Mouse (Mus musculus): ENCODE measurements around the gene Vtn. TPM values are rescaled to one million over a fixed set of nuclear protein-coding genes. Genes with fewer than 3 reads are reported as not detected.

The Vtn gene
- polyA plus RNA-seq, 1 experiment from 2014 or later, result 129 TPM

DNA sequence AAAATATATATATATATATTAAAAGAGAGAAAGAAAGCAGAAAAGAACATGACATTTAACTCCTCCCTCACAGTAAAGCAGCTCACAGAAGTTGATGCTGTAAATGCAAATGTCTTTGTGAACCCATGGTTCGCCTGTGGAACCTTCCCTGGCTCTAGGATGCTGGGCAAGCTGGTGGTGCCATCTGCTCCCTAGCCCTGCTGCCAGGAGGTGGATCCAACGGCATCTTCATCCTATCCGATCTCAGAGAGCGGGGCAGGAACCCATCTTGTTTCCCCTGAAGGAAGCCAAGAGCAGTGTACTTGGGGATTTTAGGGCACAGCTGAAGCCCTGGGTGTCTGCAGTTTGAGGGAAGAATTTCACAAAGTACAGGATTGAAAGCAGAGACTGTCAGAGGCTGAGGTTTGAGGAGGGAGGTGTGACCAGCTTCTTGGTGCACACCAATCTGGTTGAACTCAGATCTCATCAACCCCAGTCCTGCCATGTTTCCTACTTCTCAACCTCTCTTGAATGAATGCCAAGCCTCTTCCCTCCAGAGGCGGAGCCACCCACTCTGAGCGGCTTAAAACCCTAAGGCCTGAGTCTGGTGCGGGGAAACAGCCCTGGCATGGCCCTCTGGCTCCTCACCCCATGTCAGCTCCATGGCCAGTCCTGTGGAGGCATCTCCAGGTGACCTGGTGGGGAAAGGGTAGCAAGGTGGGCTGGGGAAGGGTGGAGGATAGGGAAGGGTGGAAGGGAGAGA is 4.2 kb downstream of the Vtn start, which contains the start of gene Sebox:
Sebox (plus strand) TSS at position 539 of the 742 bp plus-strand sequence.
- peaks cover 4% of the 10 kb centered on the region; the same call in 1 of the 2 replicates for H3K36me3 ChIP-seq (ENCODE audit: control insufficient read depth, insufficient read depth, low read length)
- H3K9me3 ChIP-seq (ENCODE audit: control insufficient read depth, low read length), result no peaks in the 10 kb centered on the region
- 71% methylated on average over 7 of the region's 7 CpGs for WGBS
- H3K4me2 ChIP-seq (replicated peaks; ENCODE audit: low read depth, low read length), result no peak within 1 kb of the TSS
- ATAC-seq (ENCODE audit: low FRiP score) (no peak), DNase-seq (ENCODE audit: low spot score) (no peak)
- H3K4me3 ChIP-seq (ENCODE audit: low read depth, low read length), result no peak within 1 kb of the TSS
- no peaks in the 10 kb centered on the region for H3K27me3 ChIP-seq (ENCODE audit: control insufficient read depth, insufficient read depth, low read length)
- H3K9ac ChIP-seq (ENCODE audit: low read depth, low read length), result no peak within 1 kb of the TSS
- H3K4me1 ChIP-seq (replicated peaks; ENCODE audit: control insufficient read depth, insufficient read depth, low read length), result no peaks in the 10 kb centered on the region
- H3K27ac ChIP-seq (ENCODE audit: low read depth, low read length), result no peak within 1 kb of the TSS

- Histone ChIP-seq H3K4me3 (ENCODE audit: low read depth, low read length) (no peak overlapping the region), H3K27ac (ENCODE audit: low read depth, low read length) (no peak overlapping the region), H3K27me3 (ENCODE audit: control insufficient read depth, insufficient read depth, low read length) (no peaks in the 10 kb centered on the region), H3K4me2 (replicated peaks; ENCODE audit: low read depth, low read length) (no peak overlapping the region), H3K36me3 (ENCODE audit: control insufficient read depth, insufficient read depth, low read length) (peaks cover 7% of the 10 kb centered on the region; the same call in 1 of the 2 replicates), H3K4me1 (replicated peaks; ENCODE audit: control insufficient read depth, insufficient read depth, low read length) (no peaks in the 10 kb centered on the region), H3K9me3 (ENCODE audit: control insufficient read depth, low read length) (no peaks in the 10 kb centered on the region), H3K9ac (ENCODE audit: low read depth, low read length) (no peak overlapping the region)
- WGBS, result 78% methylated on average over 3 of the region's 3 CpGs
- DNase-seq (ENCODE audit: low spot score) (no peak), ATAC-seq (ENCODE audit: low FRiP score) (no peak)
These were observed 6.5 kb downstream of the Vtn start for GRCm38 (mm10) chr11:78505430-78505829.

GRCm38 (mm10) chr11:78509148-78509547 is 10.3 kb downstream of the Vtn start:
- no peak overlapping the region for H3K4me3 ChIP-seq (ENCODE audit: low read depth, low read length)
- H3K27me3 ChIP-seq (ENCODE audit: control insufficient read depth, insufficient read depth, low read length), result no peaks in the 10 kb centered on the region
- peaks cover 7% of the 10 kb centered on the region; the same call in 1 of the 2 replicates for H3K36me3 ChIP-seq (ENCODE audit: control insufficient read depth, insufficient read depth, low read length)
- H3K4me2 ChIP-seq (replicated peaks; ENCODE audit: low read depth, low read length), result no peak overlapping the region
- DNase-seq (ENCODE audit: low spot score) (no peak), ATAC-seq (ENCODE audit: low FRiP score) (no peak)
- H3K4me1 ChIP-seq (replicated peaks; ENCODE audit: control insufficient read depth, insufficient read depth, low read length), result no peaks in the 10 kb centered on the region
- H3K9me3 ChIP-seq (ENCODE audit: control insufficient read depth, low read length), result no peaks in the 10 kb centered on the region
- no peak overlapping the region for H3K27ac ChIP-seq (ENCODE audit: low read depth, low read length)
- WGBS, result 78% methylated on average over 5 of the region's 5 CpGs
- no peak overlapping the region for H3K9ac ChIP-seq (ENCODE audit: low read depth, low read length)

DNA sequence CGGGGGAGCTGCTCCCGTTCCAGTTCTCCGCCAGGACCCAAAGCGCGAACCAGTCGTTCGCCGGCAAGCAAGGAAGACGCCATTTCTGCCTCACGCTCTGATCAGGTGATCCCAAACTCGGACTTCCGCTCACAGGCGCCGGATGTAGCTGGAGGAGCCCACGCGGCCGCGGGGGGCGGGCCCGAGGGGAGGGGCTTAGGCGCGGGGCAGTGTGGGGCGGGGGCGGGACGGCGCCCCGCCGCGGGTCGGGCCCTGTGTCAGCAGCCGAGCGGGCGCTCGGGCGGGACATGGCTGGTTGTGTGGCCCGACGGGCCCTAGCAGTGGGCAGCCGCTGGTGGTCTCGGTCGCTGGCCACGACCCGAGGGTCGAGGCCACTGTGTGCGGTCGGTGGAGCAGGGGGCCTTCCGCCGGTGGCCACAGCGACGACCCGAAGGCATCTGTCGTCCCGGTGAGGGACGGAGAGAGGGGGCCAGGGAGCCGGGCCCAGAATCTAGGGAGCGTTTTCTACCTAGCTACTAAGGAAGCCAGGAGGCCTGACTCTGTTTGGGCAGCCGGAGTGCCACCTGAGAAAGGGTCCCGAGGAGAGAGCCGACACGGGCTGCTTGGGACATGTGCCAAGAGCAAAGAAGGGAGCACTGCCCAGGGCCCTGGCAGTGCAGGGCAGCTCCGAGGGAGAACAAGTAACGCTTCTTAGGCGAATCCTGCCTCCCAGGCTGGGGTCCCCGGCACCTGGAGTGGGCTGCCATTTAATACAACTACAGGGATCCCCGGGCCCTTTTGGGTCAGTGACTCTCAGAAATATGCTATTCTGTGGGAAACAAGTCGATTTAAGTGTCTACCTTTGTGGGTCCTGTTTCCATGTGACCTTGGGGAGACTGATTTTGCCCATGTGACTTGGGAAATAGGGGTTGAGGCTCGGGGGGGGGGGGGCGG is 13.4 kb downstream of the Vtn start, which contains the start of the genes Tmem199 and Poldip2:
Tmem199 (minus strand) TSS at position 148 of the 933 bp plus-strand sequence.
Poldip2 (plus strand) TSS at position 169 of the 933 bp plus-strand sequence.
- no peaks in the 10 kb centered on the region for H3K9me3 ChIP-seq (ENCODE audit: control insufficient read depth, low read length)
- WGBS, result 1% methylated on average over 66 of the region's 67 CpGs

DNA sequence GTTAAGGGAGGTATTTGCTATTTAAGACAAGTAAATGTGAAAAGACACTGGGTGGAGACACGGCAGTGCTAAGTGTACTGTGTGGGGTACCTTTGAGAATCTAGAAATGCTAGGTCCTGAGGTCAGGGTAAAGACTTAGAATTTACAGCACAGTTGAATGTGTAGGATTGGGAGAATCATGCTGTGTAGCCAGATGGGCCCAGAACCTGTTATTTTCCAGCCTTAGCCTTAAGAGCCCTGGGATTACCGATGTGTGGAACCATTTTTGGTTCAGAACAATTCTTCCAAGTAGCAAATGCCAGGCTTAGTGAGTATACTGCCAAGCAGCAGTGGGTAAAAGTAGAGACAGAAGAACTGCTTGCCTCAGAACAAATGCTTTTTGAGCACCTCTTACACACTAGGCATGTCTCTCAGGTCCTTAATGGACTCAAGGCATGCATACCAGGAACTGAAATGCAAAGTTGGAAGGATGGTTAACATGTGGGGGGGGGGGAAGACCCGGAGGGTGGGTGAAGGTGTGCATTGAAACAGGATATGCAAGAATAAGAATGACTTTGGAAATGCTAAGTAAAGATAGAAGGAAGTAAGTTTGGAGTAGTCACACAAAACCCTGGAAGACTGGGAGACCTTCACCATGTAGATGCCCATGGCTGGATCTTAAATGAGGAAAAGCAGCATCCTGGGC is 14.4 kb downstream of the Vtn start:
- 91% methylated on average over 3 of the region's 3 CpGs for WGBS
- Histone ChIP-seq H3K27me3 (ENCODE audit: control insufficient read depth, insufficient read depth, low read length) (no peaks in the 10 kb centered on the region), H3K4me3 (ENCODE audit: low read depth, low read length) (peak overlapping the region; percentile 94; the same call in 1 of the 2 replicates), H3K4me2 (replicated peaks; ENCODE audit: low read depth, low read length) (peak overlapping the region; percentile 89; the same call in 1 of the 2 replicates), H3K4me1 (replicated peaks; ENCODE audit: control insufficient read depth, insufficient read depth, low read length) (no peaks in the 10 kb centered on the region), H3K9ac (ENCODE audit: low read depth, low read length) (peak overlapping the region; percentile 95), H3K36me3 (ENCODE audit: control insufficient read depth, insufficient read depth, low read length) (peaks cover 11% of the 10 kb centered on the region), H3K9me3 (ENCODE audit: control insufficient read depth, low read length) (no peaks in the 10 kb centered on the region), H3K27ac (ENCODE audit: low read depth, low read length) (no peak overlapping the region)
- ATAC-seq (ENCODE audit: low FRiP score), result no peak
- no peak for DNase-seq (ENCODE audit: low spot score)

More for the DNA sequence above, 13.4 kb downstream of the Vtn start, which contains the start of the genes Tmem199 and Poldip2:
- peak within 1 kb of the TSS; percentile 95 for H3K9ac ChIP-seq (ENCODE audit: low read depth, low read length)
- H3K27ac ChIP-seq (ENCODE audit: low read depth, low read length), result peak within 1 kb of the TSS; percentile 74
- H3K4me1 ChIP-seq (replicated peaks; ENCODE audit: control insufficient read depth, insufficient read depth, low read length), result no peaks in the 10 kb centered on the region
- no peaks in the 10 kb centered on the region for H3K27me3 ChIP-seq (ENCODE audit: control insufficient read depth, insufficient read depth, low read length)
- H3K36me3 ChIP-seq (ENCODE audit: control insufficient read depth, insufficient read depth, low read length), result peaks cover 10% of the 10 kb centered on the region
- peak; percentile 95 for ATAC-seq (ENCODE audit: low FRiP score)
- peak; percentile 96 for DNase-seq (ENCODE audit: low spot score)
- peak within 1 kb of the TSS; percentile 94 for H3K4me3 ChIP-seq (ENCODE audit: low read depth, low read length)
- H3K4me2 ChIP-seq (replicated peaks; ENCODE audit: low read depth, low read length), result peak within 1 kb of the TSS; percentile 89

- ATAC-seq (ENCODE audit: low FRiP score) (no peak), DNase-seq (ENCODE audit: low spot score) (no peak)
- Histone ChIP-seq H3K27me3 (ENCODE audit: control insufficient read depth, insufficient read depth, low read length) (no peaks in the 10 kb centered on the region), H3K4me3 (ENCODE audit: low read depth, low read length) (no peak overlapping the region), H3K27ac (ENCODE audit: low read depth, low read length) (no peak overlapping the region), H3K9ac (ENCODE audit: low read depth, low read length) (no peak overlapping the region), H3K9me3 (ENCODE audit: control insufficient read depth, low read length) (no peaks in the 10 kb centered on the region), H3K36me3 (ENCODE audit: control insufficient read depth, insufficient read depth, low read length) (peaks cover 12% of the 10 kb centered on the region; the same call in 1 of the 2 replicates), H3K4me1 (replicated peaks; ENCODE audit: control insufficient read depth, insufficient read depth, low read length) (no peaks in the 10 kb centered on the region), H3K4me2 (replicated peaks; ENCODE audit: low read depth, low read length) (no peak overlapping the region)
- 59% methylated on average over 2 of the region's 2 CpGs for WGBS
These were observed 16.8 kb downstream of the Vtn start for GRCm38 (mm10) chr11:78515549-78516325.

DNA sequence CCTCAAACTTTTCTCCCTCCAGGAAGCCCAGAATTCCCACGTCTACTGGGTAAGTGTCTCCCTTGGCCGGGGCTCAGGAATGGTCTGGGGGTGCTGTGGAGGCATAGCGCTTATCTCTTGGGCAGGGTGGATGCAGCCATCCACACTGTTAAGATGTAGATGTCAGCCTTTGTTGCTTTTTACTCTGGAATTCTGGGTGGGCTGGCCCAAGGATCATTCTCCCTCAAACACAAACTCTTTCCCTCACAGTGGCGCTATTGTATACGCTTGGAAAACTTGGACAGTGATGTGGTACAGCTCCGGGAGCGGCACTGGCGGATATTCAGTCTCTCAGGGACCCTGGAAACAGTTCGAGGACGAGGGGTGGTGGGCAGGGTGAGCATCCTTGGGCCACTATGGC is 20.0 kb downstream of the Vtn start:
- no peak overlapping the region for H3K4me2 ChIP-seq (replicated peaks; ENCODE audit: low read depth, low read length)
- no peak overlapping the region for H3K9ac ChIP-seq (ENCODE audit: low read depth, low read length)
- no peaks in the 10 kb centered on the region for H3K9me3 ChIP-seq (ENCODE audit: control insufficient read depth, low read length)
- H3K36me3 ChIP-seq (ENCODE audit: control insufficient read depth, insufficient read depth, low read length), result peaks cover 20% of the 10 kb centered on the region
- DNase-seq (ENCODE audit: low spot score) (no peak), ATAC-seq (ENCODE audit: low FRiP score) (no peak)
- H3K4me3 ChIP-seq (ENCODE audit: low read depth, low read length), result no peak overlapping the region
- H3K27me3 ChIP-seq (ENCODE audit: control insufficient read depth, insufficient read depth, low read length), result no peaks in the 10 kb centered on the region
- WGBS, result 89% methylated on average over 10 of the region's 10 CpGs
- H3K4me1 ChIP-seq (replicated peaks; ENCODE audit: control insufficient read depth, insufficient read depth, low read length), result no peaks in the 10 kb centered on the region
- H3K27ac ChIP-seq (ENCODE audit: low read depth, low read length), result no peak overlapping the region

All from hindbrain, embryonic 11.5 days (tissue).